Mouse (Mus musculus) limb, embryonic 15.5 days (tissue): ENCODE data around the gene B2m. TPM values are rescaled to one million over a fixed set of nuclear protein-coding genes. Genes with fewer than 3 reads are reported as not detected.
A peak's percentile ranks its signal among the peaks of the same experiment; 100 is the strongest.

Experiments used
- ATAC-seq: fragments of 200-750 bp; cut with Nextera tagmentation; 2 replicates; pipeline ENCODE4 v1.8.0; 2017; ENCODE audit warnings: low read depth, moderate TSS enrichment; ENCODE audit not compliant: insufficient number of reproducible peaks, low FRiP score, low TSS enrichment
- H3K27ac ChIP-seq: fragments of 300-500 bp; sonication (generic); 2 replicates; pipeline ENCODE4 v1.5.1; 2015; ENCODE audit warnings: moderate library complexity, mild to moderate bottlenecking, inconsistent platforms
- H3K27me3 ChIP-seq: fragments of 300-500 bp; sonication (generic); 2 replicates; pipeline ENCODE4 v1.6.1; 2015; ENCODE audit warnings: inconsistent platforms
- H3K36me3 ChIP-seq: fragments of 300-500 bp; sonication (generic); 2 replicates; pipeline ENCODE4 v1.6.1; 2015; ENCODE audit warnings: inconsistent platforms
- H3K4me1 ChIP-seq: fragments of 300-500 bp; sonication (generic); 2 replicates; pipeline ENCODE4 v1.6.1; 2015; ENCODE audit warnings: inconsistent platforms
- H3K4me2 ChIP-seq: fragments of 300-500 bp; sonication (generic); 2 replicates; pipeline ENCODE4 v1.6.1; 2015; ENCODE audit warnings: mild to moderate bottlenecking, inconsistent platforms
- H3K4me3 ChIP-seq: fragments of 300-500 bp; sonication (generic); 2 replicates; pipeline ENCODE4 v1.5.1; 2015; ENCODE audit warnings: mild to moderate bottlenecking, inconsistent platforms
- H3K9ac ChIP-seq: fragments of 300-500 bp; sonication (generic); 2 replicates; pipeline ENCODE4 v1.6.1; 2015; ENCODE audit warnings: inconsistent platforms
- H3K9me3 ChIP-seq: fragments of 300-500 bp; sonication (generic); 2 replicates; pipeline ENCODE4 v1.6.1; 2016; ENCODE audit warnings: inconsistent platforms
- WGBS: fragments of 180-500 bp; shearing (Covaris S2); methylation state at CpG from one replicate; pipeline ENCODE4 v1.1.7; 2015; 5-methylcytosine and 5-hydroxymethylcytosine counted together
- polyA plus RNA-seq: library from polyadenylated mRNA; unstranded; fragments of >200 nt; fragmentation: Nextera tagmentation; extraction: Ambion mirVana; gene quantifications from 2 replicates; pipeline ENCODE4 v1.2.1, GENCODE M21; 2015

B2m gene
- polyA plus RNA-seq, 1 experiment from 2014 or later: 344 TPM

- WGBS: 84% methylated on average over 7 of the region's 7 CpGs
- ATAC-seq: no peak
Observed at GRCm38 (mm10) chr2:122153681-122154365, 6.3 kb downstream of the B2m start.

GRCm38 (mm10) chr2:122154479-122154878 is 7.0 kb downstream of the B2m start:
- WGBS: 93% methylated on average over 2 of the region's 2 CpGs
- Histone ChIP-seq H3K36me3 (peaks cover 10% of the 10 kb centered on the region; the same call in 1 of the 2 replicates), H3K4me1 (no peaks in the 10 kb centered on the region), H3K9ac (no peak overlapping the region), H3K4me2 (no peak overlapping the region), H3K27ac (no peak overlapping the region), H3K9me3 (no peaks in the 10 kb centered on the region), H3K27me3 (no peaks in the 10 kb centered on the region), H3K4me3 (no peak overlapping the region)
- no peak for ATAC-seq

More at GRCm38 (mm10) chr2:122153681-122154365, 6.3 kb downstream of the B2m start:
- Histone ChIP-seq H3K4me1 (0 out of 2 replicates have a peak, but pooled peaks cover 5% of the 10 kb centered on the region), H3K9me3 (no peaks in the 10 kb centered on the region), H3K36me3 (peaks cover 10% of the 10 kb centered on the region; the same call in 1 of the 2 replicates), H3K27me3 (no peaks in the 10 kb centered on the region), H3K9ac (no peak overlapping the region), H3K27ac (no peak overlapping the region), H3K4me2 (no peak overlapping the region), H3K4me3 (no peak overlapping the region)

GRCm38 (mm10) chr2:122155292-122155691 is 7.8 kb downstream of the B2m start:
- Histone ChIP-seq H3K4me2 (no peak overlapping the region), H3K9me3 (no peaks in the 10 kb centered on the region), H3K36me3 (peaks cover 10% of the 10 kb centered on the region; the same call in 1 of the 2 replicates), H3K27ac (no peak overlapping the region), H3K4me1 (no peaks in the 10 kb centered on the region), H3K27me3 (no peaks in the 10 kb centered on the region), H3K4me3 (no peak overlapping the region), H3K9ac (no peak overlapping the region)
- ATAC-seq: no peak
- 75% methylated on average over 2 of the region's 2 CpGs for WGBS

GRCm38 (mm10) chr2:122156051-122156700 is 8.7 kb downstream of the B2m start:
- H3K27ac ChIP-seq: no peak overlapping the region
- WGBS: 84% methylated on average over 4 of the region's 4 CpGs
- no peak overlapping the region for H3K4me3 ChIP-seq
- H3K9me3 ChIP-seq: no peaks in the 10 kb centered on the region
- H3K4me2 ChIP-seq: no peak overlapping the region
- no peaks in the 10 kb centered on the region for H3K27me3 ChIP-seq
- H3K9ac ChIP-seq: no peak overlapping the region
- peaks cover 7% of the 10 kb centered on the region; the same call in 1 of the 2 replicates for H3K36me3 ChIP-seq
- no peak for ATAC-seq
- H3K4me1 ChIP-seq: 0 out of 2 replicates have a peak, but pooled peaks cover 3% of the 10 kb centered on the region

- Histone ChIP-seq H3K4me1 (0 out of 2 replicates have a peak, but pooled peaks cover 3% of the 10 kb centered on the region), H3K4me2 (no peak overlapping the region), H3K9me3 (no peaks in the 10 kb centered on the region), H3K36me3 (peaks cover 5% of the 10 kb centered on the region; the same call in 1 of the 2 replicates), H3K9ac (no peak overlapping the region), H3K4me3 (no peak overlapping the region), H3K27me3 (no peaks in the 10 kb centered on the region), H3K27ac (no peak overlapping the region)
- no peak for ATAC-seq
Observed at GRCm38 (mm10) chr2:122157561-122157960, 10.1 kb downstream of the B2m start.

GRCm38 (mm10) chr2:122158362-122158802 is 10.9 kb downstream of the B2m start:
- no peak for ATAC-seq
- Histone ChIP-seq H3K36me3 (peaks cover 5% of the 10 kb centered on the region; the same call in 1 of the 2 replicates), H3K9ac (no peak overlapping the region), H3K4me1 (0 out of 2 replicates have a peak, but pooled peaks cover 4% of the 10 kb centered on the region), H3K4me3 (no peak overlapping the region), H3K27me3 (no peaks in the 10 kb centered on the region), H3K4me2 (no peak overlapping the region), H3K27ac (peak overlapping the region; percentile 30; the same call in 1 of the 2 replicates), H3K9me3 (no peaks in the 10 kb centered on the region)
- WGBS: 46% methylated on average over 6 of the region's 6 CpGs

- Histone ChIP-seq H3K9me3 (no peaks in the 10 kb centered on the region), H3K27me3 (no peaks in the 10 kb centered on the region), H3K4me2 (no peak overlapping the region), H3K4me3 (no peak overlapping the region), H3K4me1 (0 out of 2 replicates have a peak, but pooled peaks cover 10% of the 10 kb centered on the region), H3K9ac (no peak overlapping the region), H3K36me3 (peaks cover 5% of the 10 kb centered on the region; the same call in 1 of the 2 replicates), H3K27ac (no peak overlapping the region)
- WGBS: 75% methylated on average over 6 of the region's 6 CpGs
- no peak for ATAC-seq
Observed at GRCm38 (mm10) chr2:122159667-122160066, 12.2 kb downstream of the B2m start.

- ATAC-seq: no peak
- 50% methylated on average over 2 of the region's 2 CpGs for WGBS
- H3K9ac ChIP-seq: no peak within 1 kb of the TSS
Observed at GRCm38 (mm10) chr2:122160680-122161079, 13.2 kb downstream of the B2m start, which contains the start of gene Trim69. Gene Trim69 (plus strand): TSS chr2:122160700.

GRCm38 (mm10) chr2:122161542-122161941 is 14.1 kb downstream of the B2m start:
- Histone ChIP-seq H3K9ac (no peak overlapping the region), H3K27me3 (no peaks in the 10 kb centered on the region), H3K4me3 (no peak overlapping the region), H3K4me2 (no peak overlapping the region), H3K9me3 (no peaks in the 10 kb centered on the region), H3K36me3 (no peaks in the 10 kb centered on the region), H3K27ac (no peak overlapping the region), H3K4me1 (0 out of 2 replicates have a peak, but pooled peaks cover 10% of the 10 kb centered on the region)
- 0 out of 2 replicates have a peak, but pooled peaks have one; percentile 43 for ATAC-seq
- WGBS: 41% methylated on average over 4 of the region's 4 CpGs

More at GRCm38 (mm10) chr2:122160680-122161079, 13.2 kb downstream of the B2m start, which contains the start of gene Trim69:
- no peak within 1 kb of the TSS for H3K4me3 ChIP-seq
- no peak within 1 kb of the TSS for H3K27ac ChIP-seq
- H3K9me3 ChIP-seq: no peaks in the 10 kb centered on the region
- no peaks in the 10 kb centered on the region for H3K36me3 ChIP-seq
- H3K4me2 ChIP-seq: no peak within 1 kb of the TSS
- H3K4me1 ChIP-seq: 0 out of 2 replicates have a peak, but pooled peaks cover 10% of the 10 kb centered on the region
- H3K27me3 ChIP-seq: no peaks in the 10 kb centered on the region

- H3K9me3 ChIP-seq: no peaks in the 10 kb centered on the region
- no peak for ATAC-seq
- no peaks in the 10 kb centered on the region for H3K27me3 ChIP-seq
- no peaks in the 10 kb centered on the region for H3K36me3 ChIP-seq
- 83% methylated on average over 2 of the region's 2 CpGs for WGBS
- 0 out of 2 replicates have a peak, but pooled peaks cover 10% of the 10 kb centered on the region for H3K4me1 ChIP-seq
- H3K4me2 ChIP-seq: no peak overlapping the region
- H3K27ac ChIP-seq: no peak overlapping the region
- no peak overlapping the region for H3K4me3 ChIP-seq
- no peak overlapping the region for H3K9ac ChIP-seq
Observed at GRCm38 (mm10) chr2:122162529-122162928, 15.0 kb downstream of the B2m start.

GRCm38 (mm10) chr2:122163430-122164195 is 16.1 kb downstream of the B2m start:
- no peak for ATAC-seq
- no peaks in the 10 kb centered on the region for H3K9me3 ChIP-seq
- 0 out of 2 replicates have a peak, but pooled peaks cover 10% of the 10 kb centered on the region for H3K4me1 ChIP-seq
- H3K9ac ChIP-seq: no peak overlapping the region
- H3K4me3 ChIP-seq: no peak overlapping the region
- peak overlapping the region; percentile 69 for H3K27ac ChIP-seq
- H3K36me3 ChIP-seq: no peaks in the 10 kb centered on the region
- no peaks in the 10 kb centered on the region for H3K27me3 ChIP-seq
- 50% methylated on average over 13 of the region's 13 CpGs for WGBS
- H3K4me2 ChIP-seq: no peak overlapping the region
